Mouse (Mus musculus) bone marrow, adult 2 months (tissue): ENCODE results near the gene Zfp263.

ENCODE experiments used
- CTCF ChIP-seq: fragments of 200-500 bp; IDR thresholded peaks from 2 replicates; pipeline ENCODE4 v1.5.1; 2011; ENCODE audit warnings: low read length, control low read depth; ENCODE audit not compliant: control insufficient read depth, insufficient read depth
- POLR2A ChIP-seq: fragments of 200-500 bp; IDR thresholded peaks from 2 replicates; pipeline ENCODE4 v1.6.1; 2011; ENCODE audit warnings: low read depth, mild to moderate bottlenecking, control low read depth, low read length, borderline replicate concordance; ENCODE audit not compliant: control insufficient read depth

DNA sequence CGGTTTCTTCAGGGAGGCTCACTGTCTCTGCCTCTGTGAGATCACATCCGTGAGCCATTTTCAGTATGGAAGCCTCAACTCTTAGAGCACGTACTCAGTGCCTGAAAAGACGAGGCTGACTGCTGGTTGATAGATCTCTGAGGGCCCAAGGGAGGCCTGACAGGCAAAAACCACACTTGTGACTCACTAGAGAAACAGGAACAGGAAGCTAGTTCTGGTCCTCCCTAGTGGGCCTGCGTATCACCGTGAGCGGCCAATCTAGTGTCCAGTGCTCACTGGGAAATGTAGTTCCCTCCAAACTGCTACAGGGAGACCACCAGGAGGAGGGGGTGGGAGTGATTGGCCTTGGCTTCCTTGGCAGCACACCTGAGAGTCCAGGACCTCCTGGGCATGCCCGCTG lies 44.6 kb upstream of the Zfp263 start:
- no peak for TF ChIP-seq CTCF
- TF ChIP-seq POLR2A: no peak
